Comparison of ENCODE assay signal across 8 mouse cellular contexts in genomic region chr2:128124693-128125092, GRCm38 (mm10). TPM values are rescaled to one million over a fixed set of nuclear protein-coding genes. Genes with fewer than 3 reads are reported as not detected.
DNase-seq lines count a peak whose midpoint lies in the region; ATAC-seq and TF ChIP-seq lines count a peak whose summit lies in the region.

No protein-coding gene starts in this region.

- H3K36me3 ChIP-seq in hindbrain, embryonic 16.5 days (ENCODE audit: control insufficient read depth, insufficient read depth, low read length), result no peaks in the 10 kb centered on the region
- no peaks in the 10 kb centered on the region; the same call in 1 of the 2 replicates for H3K36me3 ChIP-seq in midbrain, embryonic 13.5 days

- intact Hi-C loops in gastrocnemius, adult 2 months (cut with DNase I), result loop anchor here (5.0 kb wide), 3 partner anchors 188 to 448 kb away; partner anchors contain the start of gene Mtln

- WGBS in hindbrain, embryonic 16.5 days, result 8% methylated on average over 15 of the region's 15 CpGs
- 2% methylated on average over 15 of the region's 15 CpGs for WGBS in midbrain, embryonic 13.5 days

- ATAC-seq in hindbrain, embryonic 16.5 days, result no peak
- no peak for ATAC-seq in midbrain, embryonic 13.5 days

- peaks cover 7% of the 10 kb centered on the region for H3K27me3 ChIP-seq in hindbrain, embryonic 16.5 days (replicated peaks; ENCODE audit: control insufficient read depth, insufficient read depth, low read length)
- peaks cover 47% of the 10 kb centered on the region for H3K27me3 ChIP-seq in midbrain, embryonic 13.5 days

- peak overlapping the region; percentile 100 for H3K4me2 ChIP-seq in hindbrain, embryonic 16.5 days (ENCODE audit: low read length)
- H3K4me2 ChIP-seq in midbrain, embryonic 13.5 days (replicated peaks), result peak overlapping the region; percentile 99

- H3K27ac ChIP-seq in gastrocnemius, adult 2 months, result no peak overlapping the region
- no peak overlapping the region for H3K27ac ChIP-seq in hindbrain, embryonic 16.5 days (ENCODE audit: low read depth, low read length)
- H3K27ac ChIP-seq in midbrain, embryonic 13.5 days, result no peak overlapping the region

- peak overlapping the region; percentile 83 for H3K4me3 ChIP-seq in gastrocnemius, adult 2 months
- peak overlapping the region; percentile 71 for H3K4me3 ChIP-seq in hindbrain, embryonic 16.5 days (ENCODE audit: low read length)
- H3K4me3 ChIP-seq in midbrain, embryonic 13.5 days (replicated peaks), result peak overlapping the region; percentile 59

- no peak overlapping the region; the same call in 1 of the 2 replicates for H3K9ac ChIP-seq in hindbrain, embryonic 16.5 days (ENCODE audit: low read depth, low read length)
- H3K9ac ChIP-seq in midbrain, embryonic 13.5 days (replicated peaks), result 0 out of 2 replicates have a peak overlapping the region, but pooled peaks have one; percentile 71

- no peaks in the 10 kb centered on the region for H3K9me3 ChIP-seq in hindbrain, embryonic 16.5 days (ENCODE audit: control insufficient read depth, low read length)
- H3K9me3 ChIP-seq in midbrain, embryonic 13.5 days, result no peaks in the 10 kb centered on the region

- no peak for TF ChIP-seq CTCF in gastrocnemius, adult 2 months (IDR thresholded peaks at IDR 0.05)

- DNase-seq in gastrocnemius, adult 2 months, result no peak
- DNase-seq in gastrocnemius, adult 18-20 months (ENCODE audit: low spot score), result no peak
- peak; percentile 37 for DNase-seq in R1 (ENCODE audit: low read depth, low spot score)
- no peak for DNase-seq in cerebellum, adult 9-11 months
- DNase-seq in thymus, postnatal 0 days (ENCODE audit: low spot score), result no peak
- no peak for DNase-seq in cerebellum, postnatal 36 days

- peaks cover 42% of the 10 kb centered on the region for H3K4me1 ChIP-seq in hindbrain, embryonic 16.5 days (ENCODE audit: control insufficient read depth, insufficient read depth, low read depth, low read length)
- peaks cover 57% of the 10 kb centered on the region for H3K4me1 ChIP-seq in midbrain, embryonic 13.5 days (replicated peaks)

RNA-seq across cellular contexts. Expression of gene Bcl2l11, which starts 1.1 kb away (rescaled TPM):
- total RNA-seq in gastrocnemius, adult 2 months (2021), result 1 to 10 TPM; 5.1 to 9.0 TPM
- total RNA-seq in gastrocnemius, adult 18-20 months (2021), result 1 to 10 TPM; 5.4 to 9.9 TPM
- 8.6 and 12.2 TPM in 2 replicates for polyA plus RNA-seq in hindbrain, embryonic 16.5 days (2015; fragmentation: Nextera tagmentation; extraction: Ambion mirVana)
- polyA plus RNA-seq in midbrain, embryonic 13.5 days (2015; fragmentation: Nextera tagmentation; extraction: Ambion mirVana), result 10.6 and 13.3 TPM in 2 replicates
- polyA plus RNA-seq in thymus, postnatal 0 days (2015; fragmentation: Nextera tagmentation; extraction: Ambion mirVana), result 24.4 and 25.6 TPM in 2 replicates
